Mouse (Mus musculus): ENCODE results near the gene Cfdp1. TPM values are rescaled to one million over a fixed set of nuclear protein-coding genes. Genes with fewer than 3 reads are reported as not detected.

The Cfdp1 gene
- 210 and 216 TPM in 2 replicates for polyA plus RNA-seq (2015; fragmentation: Nextera tagmentation; extraction: Ambion mirVana)

- peak within 1 kb of the TSS; percentile 78 for H3K27ac ChIP-seq
- peak within 1 kb of the TSS; percentile 86 for H3K4me2 ChIP-seq
- peaks cover 19% of the 10 kb centered on the region for H3K4me1 ChIP-seq
- no peaks in the 10 kb centered on the region for H3K9me3 ChIP-seq
- no peaks in the 10 kb centered on the region for H3K36me3 ChIP-seq (replicated peaks)
- peak; percentile 100 for ATAC-seq (replicated peaks)
- WGBS, result under 1% methylated on average over 53 of the region's 53 CpGs
- H3K9ac ChIP-seq, result peak within 1 kb of the TSS; percentile 87
- H3K4me3 ChIP-seq, result peak within 1 kb of the TSS; percentile 100
- H3K27me3 ChIP-seq (replicated peaks), result no peaks in the 10 kb centered on the region
Measured at GRCm38 (mm10) chr8:111853861-111854501, at the start of gene Cfdp1. TSS of gene Cfdp1 (minus strand) at chr8:111854291.

- Histone ChIP-seq H3K4me2 (no peak overlapping the region), H3K27me3 (replicated peaks) (no peaks in the 10 kb centered on the region), H3K9ac (no peak overlapping the region), H3K9me3 (no peaks in the 10 kb centered on the region), H3K4me1 (no peaks in the 10 kb centered on the region), H3K4me3 (no peak overlapping the region), H3K27ac (no peak overlapping the region), H3K36me3 (replicated peaks) (no peaks in the 10 kb centered on the region)
- 35% methylated on average over 5 of the region's 5 CpGs for WGBS
- ATAC-seq (replicated peaks), result no peak
Measured at GRCm38 (mm10) chr8:111902080-111902479, 48.0 kb upstream of the Cfdp1 start.

GRCm38 (mm10) chr8:111898586-111898985 lies 44.5 kb upstream of the Cfdp1 start:
- ATAC-seq (replicated peaks), result no peak
- no peak overlapping the region for H3K27ac ChIP-seq
- no peak overlapping the region for H3K9ac ChIP-seq
- no peaks in the 10 kb centered on the region for H3K4me1 ChIP-seq
- WGBS, result 35% methylated on average over 10 of the region's 10 CpGs
- H3K4me3 ChIP-seq, result no peak overlapping the region
- no peaks in the 10 kb centered on the region for H3K27me3 ChIP-seq (replicated peaks)
- no peaks in the 10 kb centered on the region for H3K36me3 ChIP-seq (replicated peaks)
- no peak overlapping the region for H3K4me2 ChIP-seq
- no peaks in the 10 kb centered on the region for H3K9me3 ChIP-seq

- Histone ChIP-seq H3K36me3 (replicated peaks) (no peaks in the 10 kb centered on the region), H3K9ac (no peak overlapping the region), H3K27ac (no peak overlapping the region), H3K9me3 (no peaks in the 10 kb centered on the region), H3K4me2 (no peak overlapping the region), H3K4me1 (peaks cover 6% of the 10 kb centered on the region; the same call in 1 of the 2 replicates), H3K4me3 (no peak overlapping the region), H3K27me3 (replicated peaks) (peaks cover 19% of the 10 kb centered on the region)
- 88% methylated on average over 7 of the region's 7 CpGs for WGBS
- no peak for ATAC-seq (replicated peaks)
Measured at GRCm38 (mm10) chr8:111894955-111895354, 40.9 kb upstream of the Cfdp1 start.

- H3K4me3 ChIP-seq, result no peak overlapping the region
- H3K9ac ChIP-seq, result no peak overlapping the region
- H3K4me1 ChIP-seq, result peaks cover 6% of the 10 kb centered on the region; the same call in 1 of the 2 replicates
- H3K27ac ChIP-seq, result no peak overlapping the region
- no peaks in the 10 kb centered on the region for H3K9me3 ChIP-seq
- peaks cover 38% of the 10 kb centered on the region for H3K27me3 ChIP-seq (replicated peaks)
- no peaks in the 10 kb centered on the region for H3K36me3 ChIP-seq (replicated peaks)
- ATAC-seq (replicated peaks), result no peak
- no peak overlapping the region for H3K4me2 ChIP-seq
- WGBS, result 69% methylated on average over 5 of the region's 5 CpGs
Measured at GRCm38 (mm10) chr8:111892615-111893014, 38.5 kb upstream of the Cfdp1 start.

GRCm38 (mm10) chr8:111891983-111892382 lies 37.9 kb upstream of the Cfdp1 start:
- Histone ChIP-seq H3K9ac (no peak overlapping the region), H3K4me2 (no peak overlapping the region), H3K4me3 (no peak overlapping the region), H3K4me1 (peaks cover 6% of the 10 kb centered on the region; the same call in 1 of the 2 replicates), H3K36me3 (replicated peaks) (no peaks in the 10 kb centered on the region), H3K9me3 (no peaks in the 10 kb centered on the region), H3K27ac (no peak overlapping the region), H3K27me3 (replicated peaks) (peaks cover 39% of the 10 kb centered on the region)
- no peak for ATAC-seq (replicated peaks)
- WGBS, result 49% methylated on average over 8 of the region's 8 CpGs

- Histone ChIP-seq H3K9me3 (no peaks in the 10 kb centered on the region), H3K4me3 (no peak overlapping the region), H3K27ac (no peak overlapping the region), H3K36me3 (replicated peaks) (no peaks in the 10 kb centered on the region), H3K27me3 (replicated peaks) (peaks cover 39% of the 10 kb centered on the region), H3K4me1 (peaks cover 6% of the 10 kb centered on the region; the same call in 1 of the 2 replicates), H3K9ac (no peak overlapping the region), H3K4me2 (no peak overlapping the region; the same call in 1 of the 2 replicates)
- WGBS, result 63% methylated on average over 6 of the region's 6 CpGs
- ATAC-seq (replicated peaks), result no peak
Measured at GRCm38 (mm10) chr8:111890911-111891303, 36.8 kb upstream of the Cfdp1 start.

GRCm38 (mm10) chr8:111889931-111890910 lies 36.1 kb upstream of the Cfdp1 start:
- Histone ChIP-seq H3K9ac (no peak overlapping the region; the same call in 1 of the 2 replicates), H3K27ac (no peak overlapping the region), H3K36me3 (replicated peaks) (no peaks in the 10 kb centered on the region), H3K4me3 (peak overlapping the region; percentile 33), H3K4me1 (peaks cover 6% of the 10 kb centered on the region; the same call in 1 of the 2 replicates), H3K27me3 (replicated peaks) (peaks cover 39% of the 10 kb centered on the region), H3K9me3 (no peaks in the 10 kb centered on the region), H3K4me2 (peak overlapping the region; percentile 60)
- 13% methylated on average over 86 of the region's 86 CpGs for WGBS
- no peak for ATAC-seq (replicated peaks)

- 43% methylated on average over 7 of the region's 7 CpGs for WGBS
- no peaks in the 10 kb centered on the region for H3K36me3 ChIP-seq (replicated peaks)
- no peaks in the 10 kb centered on the region for H3K9me3 ChIP-seq
- no peak overlapping the region for H3K4me3 ChIP-seq
- H3K27me3 ChIP-seq (replicated peaks), result peaks cover 39% of the 10 kb centered on the region
- no peak for ATAC-seq (replicated peaks)
- no peak overlapping the region for H3K4me2 ChIP-seq
- H3K4me1 ChIP-seq, result peaks cover 6% of the 10 kb centered on the region; the same call in 1 of the 2 replicates
- H3K27ac ChIP-seq, result no peak overlapping the region
- H3K9ac ChIP-seq, result no peak overlapping the region
Measured at GRCm38 (mm10) chr8:111888091-111888650, 34.1 kb upstream of the Cfdp1 start.

GRCm38 (mm10) chr8:111887479-111887878 lies 33.4 kb upstream of the Cfdp1 start:
- Histone ChIP-seq H3K9me3 (no peaks in the 10 kb centered on the region), H3K27me3 (replicated peaks) (peaks cover 39% of the 10 kb centered on the region)
- WGBS, result 93% methylated on average over 1 of the region's 1 CpGs

GRCm38 (mm10) chr8:111883615-111884014 lies 29.5 kb upstream of the Cfdp1 start:
- no peak for ATAC-seq (replicated peaks)

More at GRCm38 (mm10) chr8:111887479-111887878, 33.4 kb upstream of the Cfdp1 start:
- Histone ChIP-seq H3K4me3 (no peak overlapping the region), H3K9ac (no peak overlapping the region), H3K27ac (no peak overlapping the region), H3K4me1 (peaks cover 6% of the 10 kb centered on the region; the same call in 1 of the 2 replicates), H3K4me2 (no peak overlapping the region), H3K36me3 (replicated peaks) (no peaks in the 10 kb centered on the region)
- no peak for ATAC-seq (replicated peaks)

GRCm38 (mm10) chr8:111881591-111881990 lies 27.5 kb upstream of the Cfdp1 start:
- H3K9ac ChIP-seq, result no peak overlapping the region
- H3K4me3 ChIP-seq, result no peak overlapping the region
- H3K4me2 ChIP-seq, result no peak overlapping the region
- H3K9me3 ChIP-seq, result no peaks in the 10 kb centered on the region
- no peak overlapping the region for H3K27ac ChIP-seq
- H3K4me1 ChIP-seq, result peaks cover 4% of the 10 kb centered on the region; the same call in 1 of the 2 replicates
- H3K36me3 ChIP-seq (replicated peaks), result no peaks in the 10 kb centered on the region
- 0% methylated on average over 2 of the region's 2 CpGs for WGBS
- H3K27me3 ChIP-seq (replicated peaks), result no peaks in the 10 kb centered on the region
- ATAC-seq (replicated peaks), result no peak

More at GRCm38 (mm10) chr8:111883615-111884014, 29.5 kb upstream of the Cfdp1 start:
- 85% methylated on average over 4 of the region's 4 CpGs for WGBS
- Histone ChIP-seq H3K27ac (no peak overlapping the region), H3K9me3 (no peaks in the 10 kb centered on the region), H3K4me3 (no peak overlapping the region), H3K4me1 (no peaks in the 10 kb centered on the region), H3K36me3 (replicated peaks) (no peaks in the 10 kb centered on the region), H3K27me3 (replicated peaks) (peaks cover 9% of the 10 kb centered on the region; the same call in 1 of the 2 replicates), H3K9ac (no peak overlapping the region), H3K4me2 (no peak overlapping the region)
